Mouse (Mus musculus): Measurements from ENCODE around the gene Fgf4.

DNA sequence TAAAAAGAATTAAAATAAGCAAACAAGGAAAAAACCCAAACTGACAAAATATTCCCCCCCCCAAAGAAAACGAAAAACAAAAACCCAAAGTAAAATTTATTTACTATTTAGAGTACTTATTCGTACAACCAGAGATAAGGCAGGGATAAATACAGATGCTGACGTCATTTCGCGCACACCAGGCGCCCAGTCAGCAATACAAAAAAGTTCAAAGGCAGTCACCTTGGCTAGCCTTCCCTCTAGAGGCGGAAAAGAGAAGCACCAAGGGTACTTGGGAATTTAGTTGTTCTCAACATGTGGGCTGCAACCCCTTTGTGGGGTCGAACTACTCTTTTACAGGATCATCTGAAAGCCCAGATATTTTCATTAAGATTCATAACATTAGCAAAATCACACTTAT is 60.6 kb downstream of the Fgf4 start:
- TF ChIP-seq CTCF (IDR thresholded peaks at IDR 0.05; ENCODE audit: extremely low read depth, insufficient read depth, insufficient read length, insufficient replicate concordance) (no peak), POLR2A (IDR thresholded peaks at IDR 0.05; ENCODE audit: low read depth, low read length) (no peak)

All from spleen, adult 2 months (tissue).